Mouse (Mus musculus) hindbrain, postnatal 0 days (tissue): Measurements from ENCODE around the gene Ms4a1. TPM values are rescaled to one million over a fixed set of nuclear protein-coding genes. Genes with fewer than 3 reads are reported as not detected.
A peak's percentile ranks its signal among the peaks of the same experiment; 100 is the strongest.

Source experiments
- ATAC-seq: fragments of 200-750 bp; cut with Nextera tagmentation; 2 replicates; pipeline ENCODE4 v1.8.0; 2017; ENCODE audit warnings: mild to moderate bottlenecking, moderate TSS enrichment, moderate library complexity
- DNase-seq: peaks from one replicate; pipeline ENCODE4 v3.0.0-alpha.2; 2015; ENCODE audit warnings: low spot score
- H3K27ac ChIP-seq: fragments of 300-500 bp; sonication (generic); 2 replicates; pipeline ENCODE4 v1.5.1; 2014; ENCODE audit warnings: mild to moderate bottlenecking
- H3K27me3 ChIP-seq: fragments of 300-500 bp; sonication (generic); 2 replicates; pipeline ENCODE4 v1.6.1; 2014; ENCODE audit warnings: low read length, mixed read lengths; ENCODE audit not compliant: insufficient read depth
- H3K36me3 ChIP-seq: fragments of 300-500 bp; sonication (generic); 2 replicates; pipeline ENCODE4 v1.6.1; 2014; ENCODE audit warnings: low read length, mixed read lengths; ENCODE audit not compliant: insufficient read depth
- H3K4me1 ChIP-seq: fragments of 300-500 bp; sonication (generic); 2 replicates; pipeline ENCODE4 v1.6.1; 2014; ENCODE audit warnings: antibody characterized with exemption, low read length, mixed read lengths; ENCODE audit not compliant: insufficient read depth
- H3K4me2 ChIP-seq: fragments of 300-500 bp; sonication (generic); 2 replicates; pipeline ENCODE4 v1.6.1; 2014; ENCODE audit warnings: low read depth, mild to moderate bottlenecking, low read length, moderate library complexity, mixed read lengths
- H3K4me3 ChIP-seq: fragments of 300-500 bp; sonication (generic); 2 replicates; pipeline ENCODE4 v1.5.1; 2014; ENCODE audit warnings: low read length
- H3K9ac ChIP-seq: fragments of 300-500 bp; sonication (generic); replicated peaks from 2 replicates; pipeline ENCODE4 v1.6.1; 2014; ENCODE audit warnings: mild to moderate bottlenecking, low read length, moderate library complexity, mixed read lengths
- H3K9me3 ChIP-seq: fragments of 300-500 bp; sonication (generic); 2 replicates; pipeline ENCODE4 v1.6.1; 2016; ENCODE audit warnings: low read length, mixed read lengths
- CTCF ChIP-seq: IDR thresholded peaks from 2 replicates; pipeline ENCODE4 v1.5.1; 2016; ENCODE audit warnings: antibody characterized with exemption, control low read depth, low read depth
- WGBS: fragments of 180-500 bp; shearing (Covaris S2); extraction: QIAGEN DNeasy Blood & Tissue Kit; methylation state at CpG from one replicate; pipeline ENCODE4 v1.1.7; 2014; 5-methylcytosine and 5-hydroxymethylcytosine counted together
- polyA plus RNA-seq: library from polyadenylated mRNA; unstranded; fragments of >200 nt; fragmentation: Nextera tagmentation; extraction: Ambion mirVana; gene quantifications from 2 replicates; pipeline ENCODE4 v1.2.1, GENCODE M21; 2015
- total RNA-seq: library from RNA; depleted of rRNA; stranded (reverse); fragments of >200 nt; gene quantifications from 2 replicates; pipeline ENCODE4 v1.2.3, GENCODE M21; 2014; rRNA removed

Gene Ms4a1
- total and polyA plus RNA-seq, 2 experiments from 2014 or later, result not detected

DNA sequence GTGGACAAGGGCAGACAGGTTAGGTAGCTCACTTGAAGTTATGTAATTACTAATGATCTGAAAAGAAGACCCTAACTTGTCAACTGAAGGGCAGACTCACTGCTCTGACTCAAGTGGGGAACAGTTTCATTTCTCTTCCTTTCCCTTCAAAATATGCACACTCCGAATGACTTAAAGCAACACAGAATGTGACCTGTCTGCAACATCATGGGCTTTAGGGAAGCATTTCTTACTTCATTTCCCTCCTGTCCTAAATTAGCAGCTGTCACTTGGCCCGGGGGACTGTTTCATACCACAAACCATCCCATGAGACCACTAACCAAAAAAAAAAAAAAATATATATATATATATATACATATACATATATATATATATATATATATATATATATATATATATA lies 4.5 kb downstream of the Ms4a1 start:
- TF ChIP-seq CTCF, result no peak
- no peaks in the 10 kb centered on the region for H3K27me3 ChIP-seq
- no peak overlapping the region for H3K9ac ChIP-seq
- no peak overlapping the region for H3K27ac ChIP-seq
- ATAC-seq (no peak), DNase-seq (no peak)
- H3K4me2 ChIP-seq, result no peak overlapping the region
- no peak overlapping the region for H3K4me3 ChIP-seq
- no peaks in the 10 kb centered on the region for H3K9me3 ChIP-seq
- no peaks in the 10 kb centered on the region for H3K36me3 ChIP-seq
- no peaks in the 10 kb centered on the region for H3K4me1 ChIP-seq
- WGBS, result 87% methylated on average over 2 of the region's 2 CpGs

DNA sequence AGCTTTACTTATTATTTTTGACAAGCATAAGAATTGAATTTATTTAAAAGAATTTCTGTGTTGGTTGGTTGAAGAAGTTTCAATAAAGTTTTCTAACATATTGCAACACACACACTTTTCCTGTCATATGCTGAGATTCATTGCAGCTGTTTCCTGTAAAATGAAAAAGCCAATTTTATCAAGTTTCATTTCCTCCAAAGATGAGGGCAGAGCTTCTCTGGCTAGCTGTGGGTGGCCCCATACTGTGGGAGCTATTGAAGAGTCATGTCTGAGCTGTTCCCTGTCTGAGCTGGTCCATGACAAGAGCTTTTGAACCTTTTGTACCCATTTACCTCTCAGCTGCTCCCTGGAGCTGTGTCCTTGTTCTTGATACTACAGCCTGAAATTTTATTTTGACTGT lies 21.8 kb downstream of the Ms4a1 start:
- no peak for ATAC-seq
- no peaks in the 10 kb centered on the region for H3K4me1 ChIP-seq
- TF ChIP-seq CTCF, result no peak

DNA sequence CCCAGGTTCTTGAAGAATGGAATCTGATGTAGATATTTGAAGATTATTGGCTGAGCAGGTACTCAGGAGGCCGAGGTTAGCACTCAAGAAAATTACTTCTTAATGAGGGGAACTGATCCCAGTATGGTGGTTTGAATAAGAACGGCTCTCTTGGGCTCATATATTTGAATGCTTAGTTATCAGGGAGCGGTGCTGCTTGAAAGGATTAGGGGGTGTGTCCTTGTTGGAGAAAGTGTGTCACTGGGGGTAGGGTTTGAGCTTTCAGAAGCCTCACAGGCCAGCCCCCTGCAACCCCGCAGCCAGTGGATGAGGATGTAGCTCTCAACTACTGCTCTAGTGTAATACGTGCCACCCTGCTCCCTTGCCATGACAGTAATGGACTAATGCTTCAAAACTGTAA lies 23.5 kb downstream of the Ms4a1 start:
- no peak overlapping the region for H3K4me2 ChIP-seq
- H3K4me3 ChIP-seq, result no peak overlapping the region
- no peaks in the 10 kb centered on the region for H3K4me1 ChIP-seq
- H3K36me3 ChIP-seq, result no peaks in the 10 kb centered on the region
- no peaks in the 10 kb centered on the region for H3K27me3 ChIP-seq
- 58% methylated on average over 5 of the region's 5 CpGs for WGBS
- DNase-seq (peak; percentile 17), ATAC-seq (peak; percentile 79; the same call in 1 of the 2 replicates)
- no peak for TF ChIP-seq CTCF
- no peak overlapping the region for H3K27ac ChIP-seq
- H3K9ac ChIP-seq, result no peak overlapping the region
- H3K9me3 ChIP-seq, result no peaks in the 10 kb centered on the region

More for the DNA sequence above, 21.8 kb downstream of the Ms4a1 start:
- Histone ChIP-seq H3K9me3 (no peaks in the 10 kb centered on the region), H3K27ac (no peak overlapping the region), H3K9ac (no peak overlapping the region), H3K4me3 (no peak overlapping the region), H3K36me3 (no peaks in the 10 kb centered on the region), H3K27me3 (no peaks in the 10 kb centered on the region), H3K4me2 (no peak overlapping the region)
- no peak for DNase-seq

DNA sequence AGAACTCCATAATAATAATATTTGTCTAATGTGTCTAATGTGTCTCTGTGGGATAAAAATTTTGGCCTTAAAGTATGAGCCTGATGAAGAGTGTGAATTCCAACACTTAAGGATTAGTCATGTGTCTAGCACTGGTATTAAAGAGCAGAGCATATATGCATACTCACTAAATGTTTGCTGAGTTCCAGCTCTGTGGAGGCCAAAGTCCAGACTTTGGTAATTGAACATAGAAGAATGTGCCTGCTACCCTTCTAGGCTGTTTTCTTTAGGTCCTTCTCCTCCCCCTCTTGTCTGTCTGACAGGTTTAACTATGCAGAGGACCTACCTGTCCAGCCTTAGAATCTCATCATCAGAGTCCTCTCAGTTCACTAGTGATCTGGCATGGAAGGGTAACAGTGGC lies 30.2 kb downstream of the Ms4a1 start:
- H3K4me2 ChIP-seq, result no peak overlapping the region
- no peak overlapping the region for H3K9ac ChIP-seq
- H3K27ac ChIP-seq, result no peak overlapping the region
- H3K36me3 ChIP-seq, result no peaks in the 10 kb centered on the region
- no peaks in the 10 kb centered on the region for H3K27me3 ChIP-seq
- H3K4me1 ChIP-seq, result no peaks in the 10 kb centered on the region
- ATAC-seq (no peak), DNase-seq (no peak)
- TF ChIP-seq CTCF, result no peak
- no peak overlapping the region for H3K4me3 ChIP-seq
- H3K9me3 ChIP-seq, result no peaks in the 10 kb centered on the region

DNA sequence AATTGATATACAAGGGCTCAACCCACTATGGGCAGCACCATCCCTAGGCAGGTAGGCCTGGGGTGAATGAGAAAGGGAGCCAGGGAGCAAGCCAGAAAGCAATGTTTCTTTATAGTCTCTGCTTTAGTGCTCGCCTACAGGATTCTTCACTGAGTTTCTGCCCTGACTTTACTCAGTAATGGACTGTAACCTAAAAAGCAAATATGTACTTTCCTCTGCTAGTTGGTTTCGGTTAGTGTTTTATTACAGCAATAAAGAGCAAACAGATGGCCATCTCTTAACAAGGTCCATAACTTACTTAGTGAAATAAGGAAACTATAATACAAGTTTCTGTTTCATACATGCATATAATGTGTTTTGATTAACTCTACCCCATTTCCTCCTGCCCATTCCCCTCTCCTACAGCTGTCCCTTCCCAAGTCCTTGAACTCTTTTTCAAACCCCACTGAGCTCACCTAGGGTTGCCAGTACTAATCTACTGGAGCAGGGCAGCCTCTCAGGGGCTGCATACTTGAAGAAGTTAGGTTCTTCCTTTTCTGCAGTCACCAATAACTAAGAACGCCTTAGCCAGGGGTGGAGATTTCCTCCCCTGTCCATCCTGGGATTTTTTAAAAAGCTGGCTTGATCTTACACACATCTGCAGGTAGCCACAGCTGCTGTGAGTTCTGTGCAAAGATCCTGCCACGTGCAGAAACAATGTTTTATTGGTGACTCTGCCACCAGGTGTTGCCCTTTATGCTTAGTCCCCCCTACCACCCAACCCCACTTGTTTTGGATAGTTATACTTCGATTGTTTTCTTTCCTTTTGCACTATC lies 30.9 kb downstream of the Ms4a1 start:
- H3K27ac ChIP-seq, result no peak overlapping the region
- DNase-seq (no peak), ATAC-seq (no peak)
- 71% methylated on average over 5 of the region's 5 CpGs for WGBS
- no peaks in the 10 kb centered on the region for H3K4me1 ChIP-seq
- H3K4me3 ChIP-seq, result no peak overlapping the region
- no peak overlapping the region for H3K9ac ChIP-seq
- no peak overlapping the region for H3K4me2 ChIP-seq
- no peaks in the 10 kb centered on the region for H3K36me3 ChIP-seq
- H3K9me3 ChIP-seq, result no peaks in the 10 kb centered on the region
- H3K27me3 ChIP-seq, result no peaks in the 10 kb centered on the region
- TF ChIP-seq CTCF, result no peak

DNA sequence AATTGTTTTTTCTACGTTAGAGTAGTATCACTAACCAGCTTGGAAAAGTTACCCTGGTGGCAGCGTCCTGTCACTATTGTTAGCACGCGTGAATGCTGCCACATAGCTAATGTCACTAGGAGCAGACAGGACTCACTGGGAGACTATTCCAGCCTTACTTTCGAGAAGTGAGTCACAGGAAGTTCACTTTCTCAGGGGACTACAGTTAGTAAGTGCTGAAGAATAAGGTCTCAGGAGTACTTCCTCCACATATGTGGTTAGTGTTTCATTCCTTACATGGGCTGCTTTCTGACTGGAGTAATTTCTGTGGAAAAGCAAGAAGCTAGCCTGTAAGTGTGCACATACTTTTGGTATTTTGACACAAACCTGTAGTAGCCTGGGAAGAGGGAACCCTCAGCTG lies 31.8 kb downstream of the Ms4a1 start:
- Histone ChIP-seq H3K9ac (no peak overlapping the region), H3K36me3 (no peaks in the 10 kb centered on the region), H3K4me1 (no peaks in the 10 kb centered on the region), H3K9me3 (no peaks in the 10 kb centered on the region), H3K4me2 (no peak overlapping the region), H3K27ac (no peak overlapping the region), H3K4me3 (no peak overlapping the region), H3K27me3 (no peaks in the 10 kb centered on the region)
- no peak for ATAC-seq
- no peak for DNase-seq
- TF ChIP-seq CTCF, result no peak
- 80% methylated on average over 5 of the region's 5 CpGs for WGBS

DNA sequence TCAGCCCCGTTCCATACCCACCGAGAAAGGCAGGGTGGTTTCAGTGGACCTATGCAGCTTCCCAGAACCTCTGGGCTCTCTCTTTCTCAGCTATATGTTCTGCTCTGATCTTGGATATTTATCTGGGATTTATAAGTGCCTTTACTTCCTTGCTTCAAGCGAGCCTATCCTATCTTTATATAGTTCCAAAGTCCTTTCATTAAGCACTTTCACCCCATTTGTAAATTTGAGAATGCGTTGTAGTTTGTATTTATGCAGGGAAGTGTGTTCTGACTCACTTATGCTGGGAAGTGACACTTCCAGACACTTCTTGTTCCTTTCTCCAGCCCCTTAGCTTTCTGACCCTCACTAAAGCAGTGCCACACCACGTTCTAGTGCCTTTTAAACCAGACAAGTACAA lies 33.7 kb downstream of the Ms4a1 start, which contains the start of gene Ms4a12:
Ms4a12 (minus strand) TSS at position 101 of the 400 bp plus-strand sequence.
- DNase-seq (no peak), ATAC-seq (no peak)
- no peak within 1 kb of the TSS for H3K4me2 ChIP-seq
- H3K9me3 ChIP-seq, result no peaks in the 10 kb centered on the region
- no peak within 1 kb of the TSS for H3K27ac ChIP-seq
- H3K27me3 ChIP-seq, result no peaks in the 10 kb centered on the region
- H3K36me3 ChIP-seq, result no peaks in the 10 kb centered on the region
- H3K4me1 ChIP-seq, result no peaks in the 10 kb centered on the region
- H3K4me3 ChIP-seq, result no peak within 1 kb of the TSS
- WGBS, result 73% methylated on average over 5 of the region's 5 CpGs
- no peak within 1 kb of the TSS for H3K9ac ChIP-seq
- TF ChIP-seq CTCF, result no peak

Other genes starting within 250 kb of the Ms4a1 start
- not detected in 2 replicates for gene Ms4a18, start 248.2 kb downstream of the Ms4a1 start, total RNA-seq
- not detected in 2 replicates for gene Ms4a18, start 248.2 kb downstream of the Ms4a1 start, polyA plus RNA-seq
- gene Ms4a8a, start 185.1 kb downstream of the Ms4a1 start, total RNA-seq, result not detected in 2 replicates
- not detected in 2 replicates for gene Ms4a8a, start 185.1 kb downstream of the Ms4a1 start, polyA plus RNA-seq
- not detected in 2 replicates for gene 1700017D01Rik, start 135.4 kb downstream of the Ms4a1 start, total RNA-seq
- gene 1700017D01Rik, start 135.4 kb downstream of the Ms4a1 start, polyA plus RNA-seq, result not detected in 2 replicates
- gene 1700025F22Rik, start 100.9 kb downstream of the Ms4a1 start, total RNA-seq, result not detected in 2 replicates
- not detected in 2 replicates for gene 1700025F22Rik, start 100.9 kb downstream of the Ms4a1 start, polyA plus RNA-seq
- not detected in 2 replicates for gene Ms4a13, start 69.5 kb downstream of the Ms4a1 start, total RNA-seq
- not detected in 2 replicates for gene Ms4a13, start 69.5 kb downstream of the Ms4a1 start, polyA plus RNA-seq
- gene Ms4a12, start 33.8 kb downstream of the Ms4a1 start, total RNA-seq, result not detected in 2 replicates
- gene Ms4a12, start 33.8 kb downstream of the Ms4a1 start, polyA plus RNA-seq, result not detected in 2 replicates
- not detected in 2 replicates for gene Ms4a5, start 17.6 kb upstream of the Ms4a1 start, total RNA-seq
- not detected in 2 replicates for gene Ms4a5, start 17.6 kb upstream of the Ms4a1 start, polyA plus RNA-seq
- gene Ms4a14, start 48.2 kb upstream of the Ms4a1 start, total RNA-seq, result not detected in 2 replicates
- not detected in 2 replicates for gene Ms4a14, start 48.2 kb upstream of the Ms4a1 start, polyA plus RNA-seq
- gene Ms4a7, start 69.9 kb upstream of the Ms4a1 start, total RNA-seq, result 0.10 and 0.22 TPM in 2 replicates
- 2.3 and 3.9 TPM in 2 replicates for gene Ms4a7, start 69.9 kb upstream of the Ms4a1 start, polyA plus RNA-seq
- gene Ms4a4a, start 109.3 kb upstream of the Ms4a1 start, total RNA-seq, result 1.5 and 2.3 TPM in 2 replicates
- gene Ms4a4a, start 109.3 kb upstream of the Ms4a1 start, polyA plus RNA-seq, result 2.1 and 2.6 TPM in 2 replicates
- not detected in 2 replicates for gene Ms4a4c, start 138.5 kb upstream of the Ms4a1 start, total RNA-seq
- gene Ms4a4c, start 138.5 kb upstream of the Ms4a1 start, polyA plus RNA-seq, result 0.20 and 0.23 TPM in 2 replicates
- gene Ms4a4b, start 177.3 kb upstream of the Ms4a1 start, total RNA-seq, result not detected in 2 replicates
- not detected in 2 replicates for gene Ms4a4b, start 177.3 kb upstream of the Ms4a1 start, polyA plus RNA-seq
- 0.32 and 2.3 TPM in 2 replicates for gene Ms4a6c, start 203.1 kb upstream of the Ms4a1 start, total RNA-seq
- gene Ms4a6c, start 203.1 kb upstream of the Ms4a1 start, polyA plus RNA-seq, result 2.4 and 3.3 TPM in 2 replicates
- not detected in 2 replicates for gene Gm8369, start 219.7 kb upstream of the Ms4a1 start, total RNA-seq
- not detected in 2 replicates for gene Gm8369, start 219.7 kb upstream of the Ms4a1 start, polyA plus RNA-seq